Mouse (Mus musculus): ENCODE data around the gene Tet3. TPM values are rescaled to one million over a fixed set of nuclear protein-coding genes. Genes with fewer than 3 reads are reported as not detected.

Gene Tet3
- total RNA-seq, 1 experiment from 2014 or later, result 49.9 TPM

DNA sequence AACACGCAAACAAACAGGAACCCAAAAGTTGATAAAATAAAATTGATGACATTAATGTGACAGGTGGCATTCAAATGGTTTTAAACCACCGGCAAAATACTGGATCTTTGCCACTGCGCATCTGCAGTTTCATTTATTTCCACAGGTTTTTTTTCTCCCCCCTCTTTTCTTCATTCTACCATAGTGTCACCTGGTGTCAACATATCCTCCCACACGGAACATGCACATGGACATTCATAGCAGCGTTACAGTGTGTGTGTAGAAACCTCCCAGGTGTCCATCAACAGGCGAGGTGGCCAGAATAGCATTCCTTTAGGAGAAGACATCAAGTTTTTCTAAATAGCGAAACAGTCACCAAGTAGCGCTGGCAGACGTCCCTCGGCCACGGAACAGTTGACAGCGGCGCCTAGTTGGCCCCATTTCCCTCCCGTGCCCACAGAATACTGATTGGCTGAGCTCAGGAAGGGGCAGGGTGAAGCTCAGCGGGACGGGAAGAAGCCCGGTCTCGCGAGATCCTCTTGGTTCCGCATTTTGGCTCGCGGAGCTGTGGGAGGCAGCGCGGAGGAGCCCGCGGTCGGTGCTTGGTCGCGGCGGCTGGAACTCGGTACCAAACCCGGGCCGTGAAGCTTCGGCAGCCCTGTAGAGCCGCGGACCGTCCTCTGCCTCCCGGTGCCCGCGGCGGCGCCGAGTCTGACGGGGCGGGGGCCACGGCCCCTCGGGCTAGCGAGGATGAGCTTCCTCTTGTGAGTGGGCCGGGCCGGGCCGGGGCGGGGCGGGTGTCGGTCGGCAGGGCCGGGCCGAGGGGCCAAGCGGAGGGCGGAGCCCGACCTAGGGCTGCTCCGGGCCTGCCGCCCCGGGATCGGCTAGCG is 133.1 kb downstream of the Tet3 start, which contains the start of the genes Mthfd2 and Mob1a:
Mthfd2 (minus strand) TSS at position 384 of the 869 bp plus-strand sequence.
Mob1a (plus strand) TSS at position 492 of the 869 bp plus-strand sequence.
- peak; percentile 96 for DNase-seq

DNA sequence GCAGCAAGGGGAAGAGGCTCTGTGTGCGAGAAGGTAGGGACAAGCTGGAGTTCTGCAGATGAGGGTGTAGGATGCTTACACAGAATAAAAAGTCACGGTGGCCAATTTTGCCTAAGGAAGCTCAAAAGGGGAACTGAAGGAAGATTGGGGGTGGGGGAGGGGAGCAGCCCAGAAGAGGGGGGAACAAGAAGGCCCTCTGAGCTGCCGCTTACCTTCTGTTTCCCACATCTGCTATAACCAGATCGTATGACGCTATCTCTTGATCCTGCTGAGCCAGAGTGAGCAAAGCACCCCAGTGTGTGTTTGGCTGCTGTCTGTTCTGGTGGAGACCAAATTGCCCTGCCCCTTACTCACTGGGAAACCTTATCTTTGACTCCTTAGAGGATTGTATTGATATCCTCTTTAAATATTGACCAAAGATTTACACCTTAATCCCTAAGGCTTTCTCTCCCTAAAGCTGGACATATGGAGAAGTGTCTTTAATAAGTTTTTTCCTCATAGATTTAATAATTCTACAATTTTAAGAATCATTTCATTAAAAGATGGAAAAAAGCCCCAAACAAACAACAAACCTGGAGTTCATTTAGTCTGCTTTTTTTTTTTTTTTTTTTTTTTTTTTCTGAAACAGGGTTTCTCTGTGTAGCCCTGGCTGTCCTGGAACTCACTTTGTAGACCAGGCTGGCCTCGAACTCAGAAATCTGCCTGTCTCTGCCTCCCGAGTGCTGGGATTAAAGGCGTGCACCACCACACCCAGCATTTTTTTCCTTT is 135.0 kb downstream of the Tet3 start:
- no peak for DNase-seq

DNA sequence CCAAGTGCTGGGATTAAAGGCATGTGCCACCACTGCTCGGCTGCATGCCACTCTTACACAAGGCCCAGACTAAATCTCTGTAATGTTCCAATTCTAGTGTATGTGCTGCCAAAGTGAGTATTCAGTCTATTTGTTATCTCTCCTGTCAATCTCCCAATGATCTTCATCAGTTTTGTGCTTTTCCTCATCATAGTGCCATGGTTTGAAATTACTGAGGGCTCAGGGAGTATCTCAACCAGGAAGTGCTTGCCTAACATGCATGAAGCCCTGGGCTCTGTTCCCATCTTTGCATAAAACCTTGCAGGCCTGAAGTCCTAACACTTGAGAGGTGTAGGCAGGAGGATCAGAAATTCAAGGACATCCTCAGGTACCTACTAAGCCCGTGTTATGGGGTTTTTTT is 136.1 kb downstream of the Tet3 start:
- DNase-seq, result no peak

DNA sequence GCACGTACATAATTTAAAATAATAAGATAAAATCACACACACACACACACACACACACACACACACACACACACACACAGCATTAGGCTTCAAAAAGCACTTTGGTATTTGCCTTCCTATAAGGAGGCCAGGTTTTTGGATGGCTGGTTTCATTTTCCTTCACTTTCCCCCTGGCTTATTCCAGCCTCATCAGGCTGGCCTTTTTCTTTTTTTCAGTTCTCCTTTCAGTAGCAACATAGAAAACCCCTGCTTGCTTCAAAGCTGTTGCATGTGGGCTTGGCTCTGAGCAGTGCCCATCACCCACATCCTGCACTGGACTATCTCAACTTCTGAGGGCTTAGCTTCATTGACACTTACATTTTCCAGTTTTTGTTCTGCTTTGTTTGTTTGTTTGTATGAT is 137.0 kb downstream of the Tet3 start:
- no peak for DNase-seq

DNA sequence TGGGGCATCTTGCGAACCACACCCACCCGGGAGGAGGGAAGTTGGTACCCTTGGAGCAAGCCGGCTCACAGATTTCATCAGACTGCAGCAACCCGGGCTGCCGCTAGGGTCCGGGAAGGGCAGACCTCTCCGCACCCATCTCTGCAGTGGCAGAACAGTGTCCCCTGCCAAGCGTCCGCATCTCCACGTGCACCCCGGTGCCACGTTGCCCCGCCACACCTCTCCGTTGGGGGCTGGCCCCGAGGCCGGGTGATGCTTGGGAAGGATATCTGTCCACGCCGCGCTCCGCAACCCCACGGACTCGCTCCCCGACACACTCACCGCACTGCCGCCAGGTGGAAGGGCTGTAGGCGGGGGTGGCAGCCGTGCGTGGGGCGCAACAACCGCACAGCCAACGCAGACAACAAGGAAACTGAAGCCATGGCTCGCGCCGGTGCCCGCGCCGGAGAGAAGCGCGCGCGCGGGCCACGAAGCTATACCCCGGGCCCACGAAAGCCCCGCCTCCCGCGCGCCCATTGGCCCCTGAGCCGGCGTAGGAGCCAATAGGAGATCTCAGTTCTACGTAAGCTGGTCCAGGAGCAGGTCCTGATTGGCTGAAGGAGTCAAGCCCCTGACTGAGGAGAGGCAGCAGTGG is 141.7 kb downstream of the Tet3 start:
- peak; percentile 96 for DNase-seq

DNA sequence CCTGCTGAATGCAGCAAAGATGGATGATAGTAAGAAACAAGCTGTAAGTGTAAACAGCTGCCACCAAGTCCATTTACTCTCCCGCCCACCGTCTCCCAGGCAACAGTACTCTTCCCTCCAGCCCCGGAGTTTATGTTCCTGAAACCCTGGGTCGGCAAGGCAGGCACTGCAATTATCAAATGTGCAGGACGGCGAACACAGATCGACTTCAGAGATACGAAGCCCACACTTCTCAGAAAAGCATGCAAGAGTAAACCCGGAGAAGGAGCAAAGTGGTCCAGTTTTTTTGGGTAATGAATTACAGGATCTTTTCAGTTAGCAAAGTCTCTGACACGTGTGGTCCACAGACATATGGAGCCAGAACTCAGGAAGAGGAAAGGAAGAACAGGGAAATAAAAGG is 142.9 kb downstream of the Tet3 start:
- peak; percentile 21 for DNase-seq

- no peak for DNase-seq
These were observed 143.6 kb downstream of the Tet3 start for GRCm38 (mm10) chr6:83315293-83315692.

GRCm38 (mm10) chr6:83312514-83312913 is 146.4 kb downstream of the Tet3 start:
- peak; percentile 59 for DNase-seq

Small RNA genes lying within 50 kb of the gene (microRNA-seq; reads per million reads assigned to microRNA genes)
- 0 reads per million in 2 experiments for gene Mir6374

Other genes with a start within 250 kb of the Tet3 start
- gene Slc4a5, start 239.3 kb downstream of the Tet3 start, total RNA-seq (2021), result 0.30 and 0.98 TPM in 2 replicates
- 21.1 and 24.1 TPM in 2 replicates for gene Mthfd2, start 133.2 kb downstream of the Tet3 start, total RNA-seq (2021)
- gene Mob1a, start 133.1 kb downstream of the Tet3 start, total RNA-seq (2021), result 75.9 and 79.9 TPM in 2 replicates
- 261 TPM in 2 replicates for gene Bola3, start 109.9 kb downstream of the Tet3 start, total RNA-seq (2021)
- 45.2 and 46.6 TPM in 2 replicates for gene Dguok, start 47.9 kb upstream of the Tet3 start, total RNA-seq (2021)
- gene Actg2, start 77.2 kb upstream of the Tet3 start, total RNA-seq (2021), result 2.0 and 5.0 TPM in 2 replicates
- 18.0 and 22.9 TPM in 2 replicates for gene Stambp, start 113.6 kb upstream of the Tet3 start, total RNA-seq (2021)
- 0.26 and 8.6 TPM in 2 replicates for gene Clec4f, start 197.1 kb upstream of the Tet3 start, total RNA-seq (2021)
- 0.37 and 0.64 TPM in 2 replicates for gene Cd207, start 218.8 kb upstream of the Tet3 start, total RNA-seq (2021)